Mouse (Mus musculus): ENCODE measurements around the gene Pask. TPM values are rescaled to one million over a fixed set of nuclear protein-coding genes. Genes with fewer than 3 reads are reported as not detected.

Gene Pask
- polyA plus RNA-seq, 1 experiment = 6.6 TPM

DNA sequence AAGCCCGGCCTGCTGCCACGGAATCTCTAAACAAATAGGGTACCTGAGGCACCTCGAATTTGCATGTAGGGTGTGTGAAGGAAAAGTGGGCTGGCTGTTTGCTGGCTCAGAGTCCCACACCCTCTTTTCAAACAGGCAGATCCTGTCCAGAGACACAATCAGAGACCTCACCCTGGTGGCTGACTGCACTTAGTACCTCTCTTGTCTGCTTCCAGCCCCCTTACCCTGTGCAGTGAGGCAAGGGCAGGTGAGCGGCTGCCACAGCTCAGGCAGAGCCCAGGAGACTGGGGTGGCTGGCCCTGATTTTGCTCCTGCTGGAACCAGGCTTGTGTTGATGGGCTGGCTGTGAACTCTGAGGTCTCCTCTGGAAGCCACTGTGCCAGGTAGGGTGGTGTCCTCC, 30.4 kb upstream of the Pask start, which contains the start of gene Ano7:
Gene Ano7 (plus strand): TSS at position 266 of the 400 bp plus-strand sequence.
- Histone ChIP-seq H3K36me3 (ENCODE audit: control insufficient read depth, insufficient read depth) (no peaks in the 10 kb centered on the region), H3K4me3 (ENCODE audit: insufficient read depth, poor library complexity, severe bottlenecking) (no peak within 1 kb of the TSS), H3K79me2 (ENCODE audit: control insufficient read depth, insufficient read depth) (no peaks in the 10 kb centered on the region), H3K27me3 (ENCODE audit: control insufficient read depth, insufficient read depth, insufficient read length) (peaks cover 9% of the 10 kb centered on the region), H3ac (ENCODE audit: control insufficient read depth, insufficient read length, low read depth) (no peak within 1 kb of the TSS), H3K79me3 (ENCODE audit: low read depth) (no peaks in the 10 kb centered on the region)
- TF ChIP-seq MYOG (IDR thresholded peaks at IDR 0.05; ENCODE audit: control insufficient read depth, extremely low read depth, insufficient read length) (no peak), MAX (IDR thresholded peaks at IDR 0.05) (no peak), USF1 (IDR thresholded peaks at IDR 0.05; ENCODE audit: low read depth) (no peak), FOSL1 (IDR thresholded peaks at IDR 0.05; ENCODE audit: insufficient read depth, low read length, poor library complexity, severe bottlenecking) (no peak), CEBPB (IDR thresholded peaks at IDR 0.05; ENCODE audit: low read depth) (no peak), MYOD1 (IDR thresholded peaks at IDR 0.05; ENCODE audit: control insufficient read depth, insufficient read length, low read depth) (no peak), CTCF (IDR thresholded peaks at IDR 0.05; ENCODE audit: control insufficient read depth, insufficient read depth, insufficient read length) (no peak)

DNA sequence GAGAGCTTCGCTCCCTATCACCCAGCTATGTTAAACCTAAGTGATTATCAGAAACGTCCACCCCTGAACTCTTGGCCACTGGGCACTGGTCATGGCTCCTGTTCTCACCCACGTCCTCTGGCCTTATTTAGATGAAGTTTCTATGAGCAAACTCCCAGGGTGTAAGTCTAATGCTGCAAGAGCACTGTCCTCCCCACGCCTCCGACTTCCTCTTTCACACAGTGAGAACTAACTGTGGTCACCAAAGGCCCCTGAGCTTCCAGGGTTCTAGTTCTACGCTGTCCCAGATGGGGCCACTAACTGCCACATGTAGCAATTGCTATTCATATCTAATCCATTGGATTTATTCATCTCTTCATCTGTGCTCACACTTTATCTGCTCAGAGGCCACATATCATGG, 22.4 kb upstream of the Pask start:
- Histone ChIP-seq H3K4me3 (ENCODE audit: insufficient read depth, poor library complexity, severe bottlenecking) (no peak overlapping the region), H3K36me3 (ENCODE audit: control insufficient read depth, insufficient read depth) (peaks cover 52% of the 10 kb centered on the region), H3K27me3 (ENCODE audit: control insufficient read depth, insufficient read depth, insufficient read length) (no peaks in the 10 kb centered on the region), H3K79me2 (ENCODE audit: control insufficient read depth, insufficient read depth) (no peaks in the 10 kb centered on the region), H3K79me3 (ENCODE audit: low read depth) (no peaks in the 10 kb centered on the region), H3ac (ENCODE audit: control insufficient read depth, insufficient read length, low read depth) (no peak overlapping the region)
- no peak for TF ChIP-seq CEBPB (IDR thresholded peaks at IDR 0.05; ENCODE audit: low read depth)
- no peak for TF ChIP-seq MYOD1 (IDR thresholded peaks at IDR 0.05; ENCODE audit: control insufficient read depth, insufficient read length, low read depth)
- TF ChIP-seq CTCF (IDR thresholded peaks at IDR 0.05; ENCODE audit: control insufficient read depth, insufficient read depth, insufficient read length) = no peak
- no peak for TF ChIP-seq MYOG (IDR thresholded peaks at IDR 0.05; ENCODE audit: control insufficient read depth, extremely low read depth, insufficient read length)
- no peak for TF ChIP-seq MAX (IDR thresholded peaks at IDR 0.05)
- TF ChIP-seq FOSL1 (IDR thresholded peaks at IDR 0.05; ENCODE audit: insufficient read depth, low read length, poor library complexity, severe bottlenecking) = no peak
- TF ChIP-seq USF1 (IDR thresholded peaks at IDR 0.05; ENCODE audit: low read depth) = no peak

DNA sequence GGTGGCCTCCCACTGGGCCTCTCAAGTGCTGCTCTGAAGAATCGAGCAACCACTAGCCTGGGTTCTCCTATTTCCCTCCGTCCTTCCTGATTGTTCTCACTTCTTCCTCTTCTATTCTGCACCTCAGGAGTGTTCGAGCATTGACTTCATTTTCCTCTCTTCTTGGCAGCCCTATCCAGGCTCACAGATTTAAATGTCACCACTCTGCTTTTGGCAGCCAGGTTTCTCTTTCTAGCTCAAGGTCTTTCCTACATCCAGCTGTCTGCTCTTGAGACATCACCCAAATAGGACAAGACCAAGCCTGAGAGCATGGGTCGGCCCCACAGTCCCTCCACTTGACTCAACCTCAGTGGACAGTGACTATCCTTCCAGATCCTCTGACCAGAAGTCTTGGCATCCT, 19.4 kb upstream of the Pask start:
- no peaks in the 10 kb centered on the region for H3K27me3 ChIP-seq (ENCODE audit: control insufficient read depth, insufficient read depth, insufficient read length)
- no peaks in the 10 kb centered on the region for H3K79me3 ChIP-seq (ENCODE audit: low read depth)
- no peak for TF ChIP-seq USF1 (IDR thresholded peaks at IDR 0.05; ENCODE audit: low read depth)
- TF ChIP-seq FOSL1 (IDR thresholded peaks at IDR 0.05; ENCODE audit: insufficient read depth, low read length, poor library complexity, severe bottlenecking) = no peak
- TF ChIP-seq CEBPB (IDR thresholded peaks at IDR 0.05; ENCODE audit: low read depth) = no peak
- no peak for TF ChIP-seq MYOD1 (IDR thresholded peaks at IDR 0.05; ENCODE audit: control insufficient read depth, insufficient read length, low read depth)
- TF ChIP-seq MYOG (IDR thresholded peaks at IDR 0.05; ENCODE audit: control insufficient read depth, extremely low read depth, insufficient read length) = no peak
- TF ChIP-seq MAX (IDR thresholded peaks at IDR 0.05) = no peak
- no peak for TF ChIP-seq CTCF (IDR thresholded peaks at IDR 0.05; ENCODE audit: control insufficient read depth, insufficient read depth, insufficient read length)
- H3K79me2 ChIP-seq (ENCODE audit: control insufficient read depth, insufficient read depth) = no peaks in the 10 kb centered on the region
- H3K36me3 ChIP-seq (ENCODE audit: control insufficient read depth, insufficient read depth) = peaks cover 66% of the 10 kb centered on the region
- no peak overlapping the region for H3ac ChIP-seq (ENCODE audit: control insufficient read depth, insufficient read length, low read depth)
- no peak overlapping the region for H3K4me3 ChIP-seq (ENCODE audit: insufficient read depth, poor library complexity, severe bottlenecking)

DNA sequence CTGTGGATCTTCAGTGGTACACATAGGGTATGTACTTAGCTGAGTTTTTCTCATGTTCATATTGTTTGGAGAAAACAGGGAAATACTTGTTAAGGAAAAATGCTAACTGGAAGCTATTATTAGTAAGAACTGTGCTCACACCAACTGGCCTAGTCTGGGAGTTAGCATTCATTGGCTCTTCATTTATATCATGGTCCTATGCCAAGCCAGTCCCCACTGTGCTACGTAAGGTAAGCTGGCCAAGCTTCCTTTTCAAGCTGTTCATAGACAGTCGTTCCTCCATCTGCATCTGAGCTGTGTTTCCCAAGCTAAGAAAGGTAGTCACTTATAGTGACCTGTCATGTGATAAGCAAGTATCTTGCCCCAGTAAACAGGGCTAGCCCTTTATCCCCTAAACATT, 9.4 kb upstream of the Pask start:
- TF ChIP-seq CTCF (IDR thresholded peaks at IDR 0.05; ENCODE audit: control insufficient read depth, insufficient read depth, insufficient read length) (no peak), MYOD1 (IDR thresholded peaks at IDR 0.05; ENCODE audit: control insufficient read depth, insufficient read length, low read depth) (no peak), USF1 (IDR thresholded peaks at IDR 0.05; ENCODE audit: low read depth) (no peak), FOSL1 (IDR thresholded peaks at IDR 0.05; ENCODE audit: insufficient read depth, low read length, poor library complexity, severe bottlenecking) (no peak), MAX (IDR thresholded peaks at IDR 0.05) (no peak), MYOG (IDR thresholded peaks at IDR 0.05; ENCODE audit: control insufficient read depth, extremely low read depth, insufficient read length) (no peak), CEBPB (IDR thresholded peaks at IDR 0.05; ENCODE audit: low read depth) (no peak)
- Histone ChIP-seq H3K27me3 (ENCODE audit: control insufficient read depth, insufficient read depth, insufficient read length) (no peaks in the 10 kb centered on the region), H3K4me3 (ENCODE audit: insufficient read depth, poor library complexity, severe bottlenecking) (no peak overlapping the region), H3K79me2 (ENCODE audit: control insufficient read depth, insufficient read depth) (no peaks in the 10 kb centered on the region), H3ac (ENCODE audit: control insufficient read depth, insufficient read length, low read depth) (no peak overlapping the region), H3K36me3 (ENCODE audit: control insufficient read depth, insufficient read depth) (peaks cover 65% of the 10 kb centered on the region), H3K79me3 (ENCODE audit: low read depth) (no peaks in the 10 kb centered on the region)

- peaks cover 20% of the 10 kb centered on the region for H3K79me2 ChIP-seq (ENCODE audit: control insufficient read depth, insufficient read depth)
- H3K36me3 ChIP-seq (ENCODE audit: control insufficient read depth, insufficient read depth) = peaks cover 61% of the 10 kb centered on the region
- no peak overlapping the region for H3ac ChIP-seq (ENCODE audit: control insufficient read depth, insufficient read length, low read depth)
- H3K4me3 ChIP-seq (ENCODE audit: insufficient read depth, poor library complexity, severe bottlenecking) = no peak overlapping the region
- peaks cover 7% of the 10 kb centered on the region for H3K79me3 ChIP-seq (ENCODE audit: low read depth)
- TF ChIP-seq MYOG (IDR thresholded peaks at IDR 0.05; ENCODE audit: control insufficient read depth, extremely low read depth, insufficient read length) = no peak
- TF ChIP-seq CTCF (IDR thresholded peaks at IDR 0.05; ENCODE audit: control insufficient read depth, insufficient read depth, insufficient read length) = no peak
- no peak for TF ChIP-seq CEBPB (IDR thresholded peaks at IDR 0.05; ENCODE audit: low read depth)
- TF ChIP-seq MAX (IDR thresholded peaks at IDR 0.05) = no peak
- no peak for TF ChIP-seq USF1 (IDR thresholded peaks at IDR 0.05; ENCODE audit: low read depth)
- no peak for TF ChIP-seq MYOD1 (IDR thresholded peaks at IDR 0.05; ENCODE audit: control insufficient read depth, insufficient read length, low read depth)
- TF ChIP-seq FOSL1 (IDR thresholded peaks at IDR 0.05; ENCODE audit: insufficient read depth, low read length, poor library complexity, severe bottlenecking) = no peak
- H3K27me3 ChIP-seq (ENCODE audit: control insufficient read depth, insufficient read depth, insufficient read length) = no peaks in the 10 kb centered on the region
Observed at GRCm38 (mm10) chr1:93349701-93350100, 6.4 kb upstream of the Pask start.

GRCm38 (mm10) chr1:93347176-93347575, 3.9 kb upstream of the Pask start:
- H3ac ChIP-seq (ENCODE audit: control insufficient read depth, insufficient read length, low read depth) = no peak overlapping the region
- H3K4me3 ChIP-seq (ENCODE audit: insufficient read depth, poor library complexity, severe bottlenecking) = no peak overlapping the region
- H3K36me3 ChIP-seq (ENCODE audit: control insufficient read depth, insufficient read depth) = peaks cover 39% of the 10 kb centered on the region
- H3K79me2 ChIP-seq (ENCODE audit: control insufficient read depth, insufficient read depth) = peaks cover 30% of the 10 kb centered on the region
- H3K27me3 ChIP-seq (ENCODE audit: control insufficient read depth, insufficient read depth, insufficient read length) = no peaks in the 10 kb centered on the region
- TF ChIP-seq MAX (IDR thresholded peaks at IDR 0.05) (no peak), CEBPB (IDR thresholded peaks at IDR 0.05; ENCODE audit: low read depth) (no peak), CTCF (IDR thresholded peaks at IDR 0.05; ENCODE audit: control insufficient read depth, insufficient read depth, insufficient read length) (no peak), FOSL1 (IDR thresholded peaks at IDR 0.05; ENCODE audit: insufficient read depth, low read length, poor library complexity, severe bottlenecking) (no peak), MYOG (IDR thresholded peaks at IDR 0.05; ENCODE audit: control insufficient read depth, extremely low read depth, insufficient read length) (no peak), MYOD1 (IDR thresholded peaks at IDR 0.05; ENCODE audit: control insufficient read depth, insufficient read length, low read depth) (no peak), USF1 (IDR thresholded peaks at IDR 0.05; ENCODE audit: low read depth) (no peak)
- H3K79me3 ChIP-seq (ENCODE audit: low read depth) = peaks cover 16% of the 10 kb centered on the region
